Mouse (Mus musculus) bone marrow, adult 2 months (tissue): ENCODE measurements around the gene Cox6a2. TPM values are rescaled to one million over a fixed set of nuclear protein-coding genes. Genes with fewer than 3 reads are reported as not detected.

ENCODE experiments used
- H3K27ac ChIP-seq: fragments of 200-500 bp; 2 replicates; pipeline ENCODE4 v1.5.1; 2012; ENCODE audit warnings: low read depth, mild to moderate bottlenecking, control low read depth, inconsistent platforms, low read length; ENCODE audit not compliant: control insufficient read depth, poor library complexity, insufficient read depth
- H3K4me1 ChIP-seq: fragments of 200-500 bp; 2 replicates; pipeline ENCODE4 v1.6.1; 2011; ENCODE audit warnings: low read length; ENCODE audit not compliant: control insufficient read depth, insufficient read depth
- H3K4me3 ChIP-seq: fragments of 200-500 bp; replicated peaks from 2 replicates; pipeline ENCODE3; 2011; ENCODE audit warnings: mild to moderate bottlenecking, low read depth, low read length, control low read depth; ENCODE audit not compliant: control insufficient read depth
- CTCF ChIP-seq: fragments of 200-500 bp; IDR thresholded peaks from 2 replicates; pipeline ENCODE4 v1.5.1; 2011; ENCODE audit warnings: low read length, control low read depth; ENCODE audit not compliant: control insufficient read depth, insufficient read depth
- POLR2A ChIP-seq: fragments of 200-500 bp; IDR thresholded peaks from 2 replicates; pipeline ENCODE4 v1.6.1; 2011; ENCODE audit warnings: low read depth, mild to moderate bottlenecking, control low read depth, low read length, borderline replicate concordance; ENCODE audit not compliant: control insufficient read depth
- WGBS: fragments of 180-500 bp; shearing (Covaris S2); methylation state at CpG from one replicate; pipeline ENCODE4 v1.1.7; 2018; 5-methylcytosine and 5-hydroxymethylcytosine counted together
- polyA plus RNA-seq: library from polyadenylated mRNA; stranded (reverse); fragments of >200 nt; gene quantifications from 2 replicates; pipeline ENCODE4 v1.2.4, GENCODE M21; 2011; ENCODE audit warnings: low replicate concordance; ENCODE audit not compliant: missing spikeins, insufficient read depth, insufficient read length

The Cox6a2 gene
- polyA plus RNA-seq, 1 experiment, result 8.4 TPM

- no peak for TF ChIP-seq POLR2A
- TF ChIP-seq CTCF, result no peak
- whole genome bisulfite sequencing, result 88% methylated on average over 4 of the region's 4 CpGs
- Histone ChIP-seq H3K27ac (no peak overlapping the region), H3K4me1 (peaks cover 2% of the 10 kb centered on the region), H3K4me3 (no peak overlapping the region)
Observed at GRCm38 (mm10) chr7:128245547-128245946, 39.4 kb upstream of the Cox6a2 start.

- WGBS, result 90% methylated on average over 18 of the region's 18 CpGs
- Histone ChIP-seq H3K4me3 (no peak overlapping the region), H3K27ac (no peak overlapping the region), H3K4me1 (no peaks in the 10 kb centered on the region)
- TF ChIP-seq POLR2A (no peak), CTCF (no peak)
Observed at GRCm38 (mm10) chr7:128244410-128245025, 38.3 kb upstream of the Cox6a2 start.

- TF ChIP-seq CTCF, result no peak
- no peak for TF ChIP-seq POLR2A
- WGBS, result 92% methylated on average over 10 of the region's 10 CpGs
- H3K4me1 ChIP-seq, result no peaks in the 10 kb centered on the region
Observed at GRCm38 (mm10) chr7:128243921-128244320, 37.7 kb upstream of the Cox6a2 start.

GRCm38 (mm10) chr7:128242331-128242730, 36.1 kb upstream of the Cox6a2 start:
- no peak for TF ChIP-seq CTCF
- no peak for TF ChIP-seq POLR2A
- H3K4me1 ChIP-seq, result no peaks in the 10 kb centered on the region; the same call in 1 of the 2 replicates
- WGBS, result 94% methylated on average over 16 of the region's 16 CpGs
- H3K4me3 ChIP-seq, result no peak overlapping the region
- no peak overlapping the region for H3K27ac ChIP-seq

More at GRCm38 (mm10) chr7:128243921-128244320, 37.7 kb upstream of the Cox6a2 start:
- Histone ChIP-seq H3K4me3 (no peak overlapping the region), H3K27ac (no peak overlapping the region)

- Histone ChIP-seq H3K4me3 (no peak overlapping the region), H3K4me1 (peaks cover 5% of the 10 kb centered on the region), H3K27ac (no peak overlapping the region)
- no peak for TF ChIP-seq CTCF
- no peak for TF ChIP-seq POLR2A
- 87% methylated on average over 27 of the region's 27 CpGs for WGBS
Observed at GRCm38 (mm10) chr7:128240131-128240784, 34.1 kb upstream of the Cox6a2 start.

GRCm38 (mm10) chr7:128238991-128239390, 32.8 kb upstream of the Cox6a2 start:
- Histone ChIP-seq H3K27ac (no peak overlapping the region), H3K4me1 (peaks cover 5% of the 10 kb centered on the region), H3K4me3 (no peak overlapping the region)
- WGBS, result 28% methylated on average over 4 of the region's 4 CpGs
- TF ChIP-seq CTCF, result 0 out of 2 replicates have a peak, but pooled peaks have one; percentile 18
- TF ChIP-seq POLR2A, result no peak

- peak within 1 kb of the TSS; percentile 80 for H3K4me3 ChIP-seq
- WGBS, result under 1% methylated on average over 68 of the region's 72 CpGs
- peaks cover 5% of the 10 kb centered on the region for H3K4me1 ChIP-seq
- TF ChIP-seq CTCF (peak; percentile 31; the same call in 1 of the 2 replicates), POLR2A (no peak)
- H3K27ac ChIP-seq, result peak within 1 kb of the TSS; percentile 98
Observed at GRCm38 (mm10) chr7:128237927-128238778, 32.0 kb upstream of the Cox6a2 start, which contains the start of gene 9130023H24Rik. Gene 9130023H24Rik (minus strand): TSS chr7:128238031.

GRCm38 (mm10) chr7:128237593-128237926, 31.4 kb upstream of the Cox6a2 start:
- WGBS, result 0% methylated on average over 25 of the region's 25 CpGs
- Histone ChIP-seq H3K27ac (peak overlapping the region; percentile 98), H3K4me1 (peaks cover 5% of the 10 kb centered on the region), H3K4me3 (peak overlapping the region; percentile 80)
- TF ChIP-seq CTCF (no peak), POLR2A (no peak)
